Mouse (Mus musculus) midbrain, embryonic 11.5 days (tissue): ENCODE data around the gene Tcf7. TPM values are rescaled to one million over a fixed set of nuclear protein-coding genes. Genes with fewer than 3 reads are reported as not detected.
"Not testable (repeated sequence)": the region's sequence is repeated elsewhere in the genome, so short reads cannot be mapped to it uniquely, and the experiment has no call there.

ENCODE experiments used
- ATAC-seq: fragments of 200-750 bp; cut with Nextera tagmentation; 2 replicates; pipeline ENCODE4 v1.8.0; 2017; ENCODE audit warnings: moderate TSS enrichment, moderate library complexity; ENCODE audit not compliant: low FRiP score
- DNase-seq: peaks from one replicate; pipeline ENCODE4 v3.0.0; 2015; ENCODE audit warnings: low spot score; ENCODE audit errors: missing footprints
- H3K27ac ChIP-seq: fragments of 300-500 bp; sonication (generic); 2 replicates; pipeline ENCODE4 v1.5.1; 2014; ENCODE audit warnings: low read depth, low read length
- H3K27me3 ChIP-seq: fragments of 300-500 bp; sonication (generic); 2 replicates; pipeline ENCODE4 v1.6.1; 2014; ENCODE audit warnings: mild to moderate bottlenecking, low read length, moderate library complexity, mixed read lengths; ENCODE audit not compliant: control insufficient read depth, insufficient read depth
- H3K36me3 ChIP-seq: fragments of 300-500 bp; sonication (generic); 2 replicates; pipeline ENCODE4 v1.6.1; 2014; ENCODE audit warnings: mild to moderate bottlenecking, low read length, moderate library complexity, mixed read lengths; ENCODE audit not compliant: control insufficient read depth, insufficient read depth
- H3K4me1 ChIP-seq: fragments of 300-500 bp; sonication (generic); 2 replicates; pipeline ENCODE4 v1.6.1; 2014; ENCODE audit warnings: low read length; ENCODE audit not compliant: control insufficient read depth, insufficient read depth
- H3K4me2 ChIP-seq: fragments of 300-500 bp; sonication (generic); 2 replicates; pipeline ENCODE4 v1.6.1; 2014; ENCODE audit warnings: mild to moderate bottlenecking, moderate library complexity
- H3K4me3 ChIP-seq: fragments of 300-500 bp; sonication (generic); 2 replicates; pipeline ENCODE4 v1.5.1; 2014; ENCODE audit warnings: low read depth, low read length
- H3K9ac ChIP-seq: fragments of 300-500 bp; sonication (generic); 2 replicates; pipeline ENCODE4 v1.6.1; 2014; ENCODE audit warnings: low read length
- H3K9me3 ChIP-seq: fragments of 300-500 bp; sonication (generic); 2 replicates; pipeline ENCODE4 v1.6.1; 2016; ENCODE audit warnings: low read length; ENCODE audit not compliant: control insufficient read depth
- WGBS: fragments of 180-500 bp; shearing (Covaris S2); extraction: QIAGEN DNeasy Blood & Tissue Kit; methylation state at CpG from one replicate; pipeline ENCODE4 v1.1.7; 2014; 5-methylcytosine and 5-hydroxymethylcytosine counted together
- polyA plus RNA-seq: library from polyadenylated mRNA; unstranded; fragments of >200 nt; fragmentation: Nextera tagmentation; extraction: Ambion mirVana; gene quantifications from 2 replicates; pipeline ENCODE4 v1.2.1, GENCODE M21; 2014

Gene Tcf7
- polyA plus RNA-seq, 1 experiment from 2014 or later, result 10.7 TPM

GRCm38 (mm10) chr11:52227466-52228226 lies 55.2 kb downstream of the Tcf7 start:
- Histone ChIP-seq H3K27me3 (no peaks in the 10 kb centered on the region), H3K4me3 (no peak overlapping the region), H3K9me3 (no peaks in the 10 kb centered on the region), H3K27ac (no peak overlapping the region), H3K9ac (no peak overlapping the region), H3K4me2 (no peak overlapping the region), H3K36me3 (no peaks in the 10 kb centered on the region), H3K4me1 (peaks cover 4% of the 10 kb centered on the region)
- 84% methylated on average over 13 of the region's 13 CpGs for WGBS
- DNase-seq (no peak), ATAC-seq (no peak)

- DNase-seq, result no peak
- Histone ChIP-seq H3K4me1 (peaks cover 4% of the 10 kb centered on the region; the same call in 1 of the 2 replicates), H3K36me3 (no peaks in the 10 kb centered on the region), H3K4me3 (no peak overlapping the region), H3K9ac (no peak overlapping the region), H3K9me3 (no peaks in the 10 kb centered on the region), H3K27ac (no peak overlapping the region), H3K4me2 (no peak overlapping the region), H3K27me3 (no peaks in the 10 kb centered on the region)
- WGBS, result 79% methylated on average over 3 of the region's 3 CpGs
- no peak for ATAC-seq
These were observed 55.8 kb downstream of the Tcf7 start for GRCm38 (mm10) chr11:52227053-52227452.

- 68% methylated on average over 3 of the region's 3 CpGs for WGBS
- Histone ChIP-seq H3K4me2 (no peak overlapping the region), H3K27me3 (no peaks in the 10 kb centered on the region), H3K36me3 (no peaks in the 10 kb centered on the region), H3K27ac (no peak overlapping the region), H3K4me1 (peaks cover 3% of the 10 kb centered on the region; the same call in 1 of the 2 replicates), H3K4me3 (no peak overlapping the region), H3K9me3 (no peaks in the 10 kb centered on the region), H3K9ac (no peak overlapping the region)
- DNase-seq (no peak), ATAC-seq (no peak)
These were observed 56.7 kb downstream of the Tcf7 start for GRCm38 (mm10) chr11:52225986-52226599.

- Histone ChIP-seq H3K9ac (no peak overlapping the region), H3K27me3 (no peaks in the 10 kb centered on the region), H3K27ac (no peak overlapping the region), H3K4me3 (no peak overlapping the region), H3K4me1 (no peaks in the 10 kb centered on the region), H3K9me3 (no peaks in the 10 kb centered on the region), H3K36me3 (no peaks in the 10 kb centered on the region), H3K4me2 (no peak overlapping the region)
- DNase-seq (no peak), ATAC-seq (no peak)
- WGBS, result 17% methylated on average over 19 of the region's 19 CpGs
These were observed 58.7 kb downstream of the Tcf7 start for GRCm38 (mm10) chr11:52223968-52224682.

DNA sequence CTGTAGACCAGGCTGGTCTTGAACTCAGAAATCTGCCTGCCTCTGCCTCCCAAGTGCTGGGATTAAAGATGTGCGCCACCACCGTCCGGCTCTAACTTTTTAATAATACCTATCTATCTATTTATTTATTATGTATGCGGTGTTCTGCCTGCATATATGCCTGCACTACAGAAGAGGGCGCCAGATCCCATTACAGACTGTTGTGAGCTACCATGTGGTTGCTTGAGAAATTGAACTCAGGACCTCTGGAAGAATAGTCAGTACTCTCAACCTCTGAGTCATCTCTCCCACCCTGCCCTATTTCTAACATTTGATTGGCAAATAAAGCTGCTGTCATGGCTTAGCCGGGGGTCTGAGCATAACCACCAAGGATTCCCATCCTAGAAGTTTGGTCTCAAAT lies 59.9 kb downstream of the Tcf7 start:
- H3K9me3 ChIP-seq, result no peaks in the 10 kb centered on the region
- H3K9ac ChIP-seq, result no peak overlapping the region
- H3K36me3 ChIP-seq, result no peaks in the 10 kb centered on the region
- no peak for DNase-seq
- no peaks in the 10 kb centered on the region for H3K4me1 ChIP-seq
- no peak overlapping the region for H3K4me3 ChIP-seq
- H3K4me2 ChIP-seq, result no peak overlapping the region
- no peak overlapping the region for H3K27ac ChIP-seq
- ATAC-seq, result no peak
- no peaks in the 10 kb centered on the region for H3K27me3 ChIP-seq
- WGBS, result 75% methylated on average over 6 of the region's 6 CpGs

- H3K36me3 ChIP-seq, H3K27ac ChIP-seq, ATAC-seq, DNase-seq, H3K9ac ChIP-seq, H3K9me3 ChIP-seq, H3K4me3 ChIP-seq, H3K27me3 ChIP-seq, H3K4me2 ChIP-seq, H3K4me1 ChIP-seq: not testable (repeated sequence)
- WGBS, result 96% methylated on average over 6 of the region's 6 CpGs
These were observed 60.9 kb downstream of the Tcf7 start for GRCm38 (mm10) chr11:52221921-52222320.

DNA sequence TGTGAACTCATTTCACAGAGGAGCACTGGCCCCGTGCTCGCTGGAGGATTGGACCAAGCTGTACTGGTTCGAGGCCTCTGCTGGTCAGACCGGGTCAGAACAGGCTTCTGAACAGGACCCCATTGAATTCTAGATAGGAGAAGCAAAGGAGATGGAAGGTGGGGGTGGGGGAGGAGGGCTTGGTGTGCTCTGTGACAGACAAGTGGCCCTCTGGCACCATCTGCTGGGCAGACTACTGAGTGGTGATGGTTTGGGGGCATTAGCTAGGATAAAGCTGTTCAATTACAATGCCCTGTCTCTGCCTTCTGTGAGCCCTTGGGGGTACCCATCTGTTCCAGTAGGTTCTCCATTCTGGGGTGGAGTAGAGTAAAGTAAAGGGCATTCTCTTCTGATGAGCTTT lies 62.5 kb downstream of the Tcf7 start:
- ATAC-seq (peak; percentile 55; the same call in 1 of the 2 replicates), DNase-seq (peak; percentile 97)
- H3K9ac ChIP-seq, result 0 out of 2 replicates have a peak overlapping the region, but pooled peaks have one; percentile 33
- no peaks in the 10 kb centered on the region for H3K9me3 ChIP-seq
- no peak overlapping the region for H3K4me3 ChIP-seq
- 3% methylated on average over 4 of the region's 4 CpGs for WGBS
- no peak overlapping the region for H3K4me2 ChIP-seq
- no peak overlapping the region for H3K27ac ChIP-seq
- no peaks in the 10 kb centered on the region for H3K4me1 ChIP-seq
- no peaks in the 10 kb centered on the region for H3K27me3 ChIP-seq
- H3K36me3 ChIP-seq, result no peaks in the 10 kb centered on the region

- H3K9me3 ChIP-seq, result no peaks in the 10 kb centered on the region
- no peaks in the 10 kb centered on the region for H3K4me1 ChIP-seq
- H3K27ac ChIP-seq, result no peak within 1 kb of the TSS
- no peak within 1 kb of the TSS for H3K4me2 ChIP-seq
- H3K9ac ChIP-seq, result no peak within 1 kb of the TSS
- ATAC-seq (no peak), DNase-seq (no peak)
- no peaks in the 10 kb centered on the region for H3K36me3 ChIP-seq
- no peaks in the 10 kb centered on the region for H3K27me3 ChIP-seq
- no peak within 1 kb of the TSS for H3K4me3 ChIP-seq
These were observed 68.9 kb downstream of the Tcf7 start, which contains the start of gene Olfr1371 for GRCm38 (mm10) chr11:52213887-52214286. Olfr1371 (minus strand) TSS chr11:52213987.
